Mouse (Mus musculus) adrenal gland, postnatal 36 days (tissue): Measurements from ENCODE around the gene Gtf2i. TPM values are rescaled to one million over a fixed set of nuclear protein-coding genes. Genes with fewer than 3 reads are reported as not detected.

Source experiments
- DNase-seq, 2 experiments: peaks; one replicate each; pipeline ENCODE4 v3.0.0; 2021; ENCODE audit warnings: mixed read lengths in 1 of 2
- total RNA-seq, 2 experiments: library from RNA; stranded (reverse); gene quantifications; 2 replicates each; pipeline ENCODE4 v1.2.3; 2021

Gene Gtf2i
- total RNA-seq, 2 experiments from 2014 or later = 230 to 239 TPM

- DNase-seq = no peak
These were observed 37.5 kb downstream of the Gtf2i start for GRCm38 (mm10) chr5:134277109-134277508.

- DNase-seq = no peak
These were observed 39.0 kb downstream of the Gtf2i start for GRCm38 (mm10) chr5:134275556-134275955.

DNA sequence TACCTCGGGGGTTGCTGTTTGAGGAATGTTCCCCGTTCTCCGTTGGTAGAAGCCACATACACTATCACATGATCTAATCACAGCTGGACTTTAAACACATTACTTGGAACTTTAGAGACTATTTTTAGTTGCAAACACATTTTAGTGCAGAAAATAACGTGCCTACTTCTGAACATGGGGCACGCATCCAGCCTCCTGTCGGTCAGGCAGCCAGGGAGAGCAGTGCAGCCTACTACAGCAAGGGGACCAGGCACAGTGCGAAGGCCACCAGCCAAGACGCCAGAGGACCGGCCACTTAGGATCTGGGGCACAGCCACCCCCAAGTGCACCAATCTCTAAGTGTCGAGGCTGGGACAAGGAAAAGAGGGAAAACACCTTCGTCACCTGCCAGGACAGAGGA lies 39.5 kb downstream of the Gtf2i start:
- no peak for DNase-seq

- no peak for DNase-seq
These were observed 40.8 kb downstream of the Gtf2i start for GRCm38 (mm10) chr5:134273761-134274160.

DNA sequence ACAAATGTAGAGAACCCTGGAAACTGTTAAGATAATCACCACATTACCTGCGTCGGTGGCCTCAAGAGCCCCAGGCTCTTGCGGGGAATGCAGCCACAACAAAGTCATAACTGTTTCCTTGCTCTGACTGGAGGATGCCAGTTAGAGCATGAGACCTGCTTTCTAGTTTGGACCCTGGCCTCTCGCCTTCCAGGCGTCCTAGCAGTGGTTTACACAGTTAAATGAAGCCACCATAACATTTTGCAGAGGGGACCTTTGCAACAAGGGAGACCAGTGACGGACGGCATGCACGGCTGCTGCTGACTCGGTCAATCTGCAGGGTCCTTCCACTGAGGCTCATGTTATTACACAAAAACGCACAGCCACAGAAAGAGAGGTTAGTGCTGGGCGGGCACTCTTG lies 41.8 kb downstream of the Gtf2i start:
- DNase-seq = no peak

DNA sequence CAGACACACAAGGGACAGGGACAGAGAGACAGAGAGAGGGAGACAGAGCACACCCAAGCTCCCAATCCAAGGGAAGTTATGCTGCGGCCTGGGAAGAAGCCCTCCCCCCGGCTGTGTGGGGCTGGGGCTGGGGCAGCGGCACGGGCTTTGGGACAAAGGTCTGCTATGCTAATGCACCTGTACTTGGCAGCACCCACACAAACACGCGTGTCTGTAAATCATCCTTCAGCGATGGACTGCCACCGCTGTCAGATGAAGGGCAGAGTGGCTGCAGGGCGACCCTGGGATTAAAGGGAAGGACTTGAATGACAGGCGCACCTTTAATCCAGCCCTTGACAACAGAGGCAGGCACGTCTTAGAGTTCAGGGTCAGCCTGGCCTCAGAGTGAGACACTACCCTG lies 43.1 kb downstream of the Gtf2i start:
- DNase-seq = no peak

- DNase-seq = no peak
These were observed 44.0 kb downstream of the Gtf2i start for GRCm38 (mm10) chr5:134270566-134270965.

DNA sequence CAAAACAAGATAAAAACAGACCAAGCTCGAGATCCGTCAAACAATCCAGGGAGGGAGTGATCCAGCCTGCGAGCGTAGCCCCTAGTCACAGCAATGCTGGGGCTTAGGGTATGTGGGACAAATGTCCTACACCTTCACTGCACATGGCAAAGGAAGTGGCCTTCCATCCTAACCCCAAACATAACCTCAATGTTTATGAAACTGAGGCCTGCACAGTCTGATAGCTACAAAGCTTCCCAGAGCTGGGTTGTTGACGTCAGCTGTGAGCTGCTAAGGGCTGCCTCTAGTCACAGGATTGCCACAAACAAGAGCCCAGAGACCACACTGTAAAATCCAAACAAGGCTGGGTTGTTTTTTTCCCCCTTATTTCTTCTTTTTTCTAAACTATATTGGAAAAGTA lies 44.8 kb downstream of the Gtf2i start:
- no peak for DNase-seq

DNA sequence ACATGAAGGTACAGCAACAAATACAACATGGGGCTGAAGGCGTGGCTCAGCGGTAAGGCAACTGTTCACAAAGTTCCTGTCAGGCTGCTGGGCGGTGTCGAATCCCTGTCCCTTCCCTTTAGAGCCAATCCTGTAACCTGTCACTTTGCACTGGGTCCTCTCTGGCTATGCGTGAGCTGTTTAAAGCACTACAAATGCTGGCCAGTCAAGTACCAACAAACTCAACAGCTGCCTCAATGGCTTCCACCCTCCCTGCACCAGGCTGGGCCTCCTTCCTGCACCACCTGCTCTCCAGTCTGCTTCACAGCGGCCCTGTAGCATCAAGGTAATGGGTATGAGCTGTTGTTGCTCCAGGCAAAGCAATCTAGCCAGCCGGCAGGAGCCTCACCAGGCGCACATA lies 45.8 kb downstream of the Gtf2i start:
- no peak for DNase-seq

DNA sequence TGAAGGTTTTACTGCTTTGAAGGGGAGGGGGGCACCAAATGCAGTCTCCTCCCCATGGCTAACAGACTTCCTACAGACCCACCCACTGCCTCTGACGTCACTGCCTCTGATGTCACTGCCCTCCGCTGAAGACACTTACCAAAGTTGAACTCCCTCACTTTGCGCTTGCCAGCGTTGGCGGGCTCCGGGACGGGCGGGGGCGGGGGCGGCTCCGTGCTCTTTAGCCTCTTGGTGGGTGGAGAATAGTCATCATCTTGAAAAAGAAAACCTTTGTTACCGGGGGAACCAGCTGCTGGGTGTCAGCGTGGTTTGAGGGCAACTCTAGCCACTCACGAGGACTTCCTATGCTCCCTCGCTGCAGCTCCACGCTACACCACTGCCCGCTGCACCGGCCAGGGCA lies 48.2 kb downstream of the Gtf2i start:
- DNase-seq = no peak

GRCm38 (mm10) chr5:134265890-134266289 lies 48.7 kb downstream of the Gtf2i start:
- DNase-seq = no peak

GRCm38 (mm10) chr5:134260001-134260636 lies 54.4 kb downstream of the Gtf2i start:
- DNase-seq = no peak

- no peak for DNase-seq
These were observed 55.6 kb downstream of the Gtf2i start for GRCm38 (mm10) chr5:134258934-134259333.

- DNase-seq = no peak
These were observed 56.2 kb downstream of the Gtf2i start for GRCm38 (mm10) chr5:134258395-134258794.

DNA sequence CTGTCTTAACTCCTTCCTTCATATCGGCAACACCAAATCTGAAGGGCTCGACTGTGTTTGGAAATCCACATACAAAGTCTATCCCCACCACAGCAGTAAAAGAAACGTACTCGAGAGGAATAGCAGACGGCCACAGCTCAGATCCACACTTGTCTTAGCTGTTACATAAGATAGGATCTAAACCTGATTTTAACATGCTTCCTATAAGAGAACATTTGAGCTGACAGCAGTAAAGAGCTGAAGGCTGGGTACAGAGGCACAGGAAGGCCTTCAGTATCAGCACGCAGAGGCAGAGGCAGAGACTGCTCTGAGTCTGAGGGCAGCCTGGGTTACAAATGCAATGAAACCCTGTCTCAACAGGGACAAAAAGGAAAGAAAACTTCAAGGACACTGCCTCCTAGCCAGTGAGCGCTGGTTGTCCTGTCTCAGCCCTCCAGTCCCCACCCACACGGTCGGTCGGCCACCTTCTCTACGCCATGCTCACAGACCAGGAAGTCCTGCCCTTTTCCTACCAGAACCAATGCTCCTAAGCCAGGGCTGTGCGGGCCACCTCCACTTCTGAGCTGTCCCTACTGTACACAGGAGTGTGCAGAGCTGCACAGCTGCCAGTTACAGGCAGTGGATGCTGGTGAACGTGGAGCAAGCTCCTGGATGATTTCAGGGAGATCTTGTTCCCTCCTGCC lies 57.1 kb downstream of the Gtf2i start:
- peak in 1 of 2 experiments; percentile 37 for DNase-seq

- DNase-seq = no peak
These were observed 59.3 kb downstream of the Gtf2i start for GRCm38 (mm10) chr5:134255294-134255693.

DNA sequence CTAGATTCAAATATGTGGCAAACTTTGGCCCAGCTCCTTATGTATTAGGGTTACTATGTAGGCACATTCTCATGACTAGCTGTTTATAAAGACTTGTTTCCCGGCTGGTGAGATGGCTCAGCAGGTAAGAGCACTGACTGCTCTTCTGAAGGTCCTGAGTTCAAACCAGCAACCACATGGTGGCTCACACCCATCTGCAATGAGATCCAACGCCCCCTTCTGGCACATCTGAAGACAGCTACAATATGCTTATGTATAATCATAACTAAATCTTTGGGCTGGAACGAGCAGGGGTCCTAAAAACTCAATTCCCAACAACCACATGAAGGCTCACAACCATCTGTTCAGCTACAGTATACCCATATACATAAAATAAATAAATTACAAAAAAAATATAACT lies 60.8 kb downstream of the Gtf2i start:
- no peak for DNase-seq

GRCm38 (mm10) chr5:134251083-134251482 lies 63.5 kb downstream of the Gtf2i start:
- DNase-seq = no peak

DNA sequence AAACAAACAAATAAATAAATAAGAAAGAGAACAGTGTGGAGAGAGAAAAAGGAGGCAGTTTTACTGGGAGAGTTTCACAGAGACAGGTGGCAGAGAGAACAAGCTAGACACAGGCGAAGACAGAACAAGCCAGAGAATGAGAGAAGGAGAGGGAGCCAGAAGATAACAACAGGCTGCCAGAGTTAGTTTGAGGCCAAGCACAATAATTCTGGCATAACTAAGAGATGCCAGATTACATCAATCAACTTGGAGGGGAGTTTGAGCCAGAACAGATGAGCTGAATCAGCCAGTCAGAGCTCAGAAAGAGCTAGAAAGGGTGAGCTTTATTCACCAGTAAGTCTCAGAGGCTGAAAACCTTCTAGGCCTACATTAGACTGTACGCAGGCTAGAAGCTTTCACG lies 64.0 kb downstream of the Gtf2i start:
- no peak for DNase-seq

DNA sequence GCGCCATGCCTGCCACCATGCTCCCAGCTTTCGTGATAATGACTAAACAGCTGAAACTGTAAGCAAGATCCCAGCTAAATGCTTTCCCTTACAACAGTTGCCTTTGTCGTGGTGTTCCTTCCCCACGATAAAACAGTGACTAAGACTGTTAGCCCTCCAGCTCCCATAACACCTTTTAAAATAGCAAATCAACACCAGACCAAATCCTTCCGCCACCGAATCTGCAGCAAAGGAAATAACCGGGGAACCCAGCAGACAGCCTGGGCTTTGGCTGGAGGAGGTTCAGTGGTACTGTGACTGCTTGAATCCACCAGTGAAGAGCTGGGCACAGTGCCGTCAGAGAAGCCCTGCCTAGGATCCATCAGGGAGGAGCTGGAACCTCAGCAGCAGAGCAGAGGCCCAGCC lies 65.3 kb downstream of the Gtf2i start:
- DNase-seq = no peak

- DNase-seq = no peak
These were observed 65.8 kb downstream of the Gtf2i start for GRCm38 (mm10) chr5:134248608-134249244.

DNA sequence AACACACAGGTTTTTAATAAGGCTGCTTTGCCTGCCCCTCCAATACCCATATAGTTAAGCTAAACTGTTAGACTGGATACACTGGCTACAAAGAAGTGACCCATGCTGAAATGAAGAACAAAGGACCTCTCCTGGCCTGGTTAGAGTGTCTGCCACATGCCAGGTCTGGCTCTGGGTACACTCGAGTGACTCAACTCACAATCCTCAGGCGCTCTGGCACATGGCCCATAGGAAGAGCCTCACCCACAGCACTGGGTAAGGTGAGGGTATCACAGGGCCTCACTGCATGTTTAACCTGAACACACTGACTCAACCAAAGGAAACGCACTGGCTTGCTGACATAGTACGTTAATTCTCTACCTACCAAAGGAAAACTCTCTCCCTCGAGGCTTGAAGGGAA lies 68.4 kb downstream of the Gtf2i start:
- peak; percentile 71 to 73 for DNase-seq

- DNase-seq = no peak
These were observed 69.7 kb downstream of the Gtf2i start for GRCm38 (mm10) chr5:134244890-134245289.
